Mouse (Mus musculus) small intestine, adult 2 months (tissue): Measurements from ENCODE around the gene Gne. TPM values are rescaled to one million over a fixed set of nuclear protein-coding genes. Genes with fewer than 3 reads are reported as not detected.

Experiments used
- H3K27ac ChIP-seq: fragments of 200-500 bp; 2 replicates; pipeline ENCODE4 v1.5.1; 2012; ENCODE audit warnings: low read depth, low read length, control low read depth, inconsistent platforms; ENCODE audit not compliant: insufficient read depth
- H3K27me3 ChIP-seq: fragments of 200-500 bp; 2 replicates; pipeline ENCODE4 v1.6.1; 2012; ENCODE audit warnings: mild to moderate bottlenecking, moderate library complexity, low read length, inconsistent platforms; ENCODE audit not compliant: control insufficient read depth, insufficient read depth
- H3K36me3 ChIP-seq: fragments of 200-500 bp; 2 replicates; pipeline ENCODE4 v1.6.1; 2012; ENCODE audit warnings: mild to moderate bottlenecking, low read length, control low read depth, inconsistent platforms; ENCODE audit not compliant: control insufficient read depth, insufficient read depth
- H3K4me1 ChIP-seq: fragments of 200-500 bp; 2 replicates; pipeline ENCODE4 v1.6.1; 2012; ENCODE audit warnings: low read length, inconsistent platforms, mixed read lengths; ENCODE audit not compliant: control insufficient read depth, insufficient read depth, insufficient read length
- H3K4me3 ChIP-seq: fragments of 200-500 bp; 2 replicates; pipeline ENCODE4 v1.5.1; 2012; ENCODE audit warnings: low read depth, mild to moderate bottlenecking, control low read depth, inconsistent platforms, low read length, moderate library complexity
- CTCF ChIP-seq: fragments of 200-500 bp; IDR thresholded peaks from 2 replicates; pipeline ENCODE4 v1.5.1; 2012; ENCODE audit warnings: low read depth, mild to moderate bottlenecking, control low read depth, inconsistent platforms, low read length, moderate library complexity, mixed read lengths; ENCODE audit not compliant: insufficient replicate concordance, insufficient read length; ENCODE audit errors: extremely low read depth
- POLR2A ChIP-seq: fragments of 200-500 bp; IDR thresholded peaks from 2 replicates; pipeline ENCODE4 v1.6.1; 2012; ENCODE audit warnings: low read depth, mild to moderate bottlenecking, control low read depth, inconsistent platforms, low read length, moderate library complexity
- WGBS: fragments of 180-500 bp; shearing (Covaris S2); methylation state at CpG from one replicate; pipeline ENCODE4 v1.1.7; 2018; 5-methylcytosine and 5-hydroxymethylcytosine counted together
- polyA plus RNA-seq: library from polyadenylated mRNA; depleted of rRNA; stranded (reverse); fragments of >200 nt; gene quantifications from 2 replicates; pipeline ENCODE4 v1.2.3, GENCODE M21; 2012

Gene Gne
- polyA plus RNA-seq, 1 experiment: 40.6 TPM

DNA sequence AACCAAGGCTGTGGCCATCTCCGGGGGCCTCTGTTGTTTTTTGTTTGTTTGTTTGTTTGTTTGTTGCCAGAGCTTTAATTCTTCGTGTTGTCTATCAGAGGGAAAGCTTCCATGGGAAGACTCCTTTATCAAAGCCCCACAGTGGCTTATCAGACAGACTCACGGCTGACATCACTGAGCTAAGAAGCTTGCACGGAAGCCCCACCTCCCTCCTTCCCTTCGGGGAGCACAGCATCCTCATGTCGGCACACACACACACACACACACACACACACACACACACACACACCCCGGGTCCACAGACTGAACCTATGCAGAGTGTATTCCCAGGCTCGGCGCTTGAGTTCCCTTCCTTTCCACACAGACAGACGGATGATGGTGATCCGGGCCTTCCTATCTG lies 8.4 kb upstream of the Gne start:
- H3K4me1 ChIP-seq: no peaks in the 10 kb centered on the region
- H3K27ac ChIP-seq: no peak overlapping the region
- H3K36me3 ChIP-seq: no peaks in the 10 kb centered on the region
- H3K27me3 ChIP-seq: no peaks in the 10 kb centered on the region
- no peak overlapping the region for H3K4me3 ChIP-seq
- WGBS: 75% methylated on average over 11 of the region's 11 CpGs
- TF ChIP-seq POLR2A: no peak
- TF ChIP-seq CTCF: no peak

DNA sequence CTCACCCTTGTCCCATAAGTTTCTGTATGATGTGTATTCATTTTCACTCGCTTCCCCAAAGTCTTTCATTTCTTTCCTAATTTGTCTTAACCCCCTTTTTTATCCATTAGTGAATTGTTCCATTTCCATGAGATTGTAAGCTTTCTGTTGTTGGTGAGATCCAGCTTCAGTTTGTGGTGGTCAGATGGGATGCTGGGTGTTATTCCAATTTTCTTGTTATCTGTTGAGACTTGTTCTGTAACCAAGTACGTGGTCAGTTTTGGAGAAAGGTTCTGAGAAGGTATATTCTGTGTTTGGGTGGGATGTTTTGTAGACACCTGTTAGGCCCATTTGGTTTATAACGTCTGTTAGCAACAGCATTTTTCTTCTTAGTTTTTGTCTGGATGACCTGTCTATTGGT lies 1.6 kb upstream of the Gne start:
- 96% methylated on average over 3 of the region's 3 CpGs for WGBS
- Histone ChIP-seq H3K36me3 (no peaks in the 10 kb centered on the region), H3K27ac (no peak overlapping the region), H3K4me3 (no peak overlapping the region), H3K27me3 (no peaks in the 10 kb centered on the region), H3K4me1 (no peaks in the 10 kb centered on the region)
- no peak for TF ChIP-seq CTCF
- no peak for TF ChIP-seq POLR2A

DNA sequence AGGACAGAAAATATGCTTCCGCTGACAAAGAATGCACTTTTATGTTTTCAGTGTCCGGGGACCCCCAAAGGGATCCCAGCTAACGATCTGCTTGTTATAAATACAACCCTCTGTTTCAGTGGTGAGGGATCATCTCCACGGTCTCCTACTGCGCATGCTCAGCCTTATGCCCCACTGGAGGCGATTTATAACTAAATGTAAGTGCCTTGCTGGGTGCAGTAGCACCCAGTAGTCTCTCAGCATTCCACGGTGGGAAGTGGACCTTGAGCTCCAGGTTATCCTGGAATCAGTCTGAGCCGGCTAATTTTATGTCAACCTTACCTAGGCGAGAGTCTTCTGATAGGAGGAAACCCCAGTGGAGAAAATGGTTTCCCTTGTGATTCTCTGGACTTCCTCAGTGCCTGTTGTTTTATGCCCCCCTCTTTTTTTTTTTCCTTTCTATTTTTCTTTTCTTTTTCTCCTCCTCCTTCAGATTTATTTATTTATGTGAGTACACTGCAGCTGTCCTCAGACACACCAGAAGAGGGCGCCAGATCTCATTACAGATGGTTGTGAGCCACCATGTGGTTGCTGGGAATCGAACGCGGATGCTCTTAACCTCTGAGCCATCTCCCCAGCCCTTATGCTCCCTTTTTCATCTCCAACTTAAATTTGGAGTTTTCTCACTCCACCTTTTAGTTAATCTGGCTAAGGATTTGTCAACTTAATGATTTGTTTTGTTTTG lies 787 bp upstream of the Gne start:
- 48% methylated on average over 13 of the region's 13 CpGs for WGBS
- H3K27ac ChIP-seq: peak overlapping the region; percentile 18
- TF ChIP-seq POLR2A: no peak
- TF ChIP-seq CTCF: peak; percentile 51; the same call in 1 of the 2 replicates
- peak overlapping the region; percentile 4; the same call in 1 of the 2 replicates for H3K4me3 ChIP-seq
- H3K4me1 ChIP-seq: no peaks in the 10 kb centered on the region
- H3K36me3 ChIP-seq: no peaks in the 10 kb centered on the region
- H3K27me3 ChIP-seq: no peaks in the 10 kb centered on the region

DNA sequence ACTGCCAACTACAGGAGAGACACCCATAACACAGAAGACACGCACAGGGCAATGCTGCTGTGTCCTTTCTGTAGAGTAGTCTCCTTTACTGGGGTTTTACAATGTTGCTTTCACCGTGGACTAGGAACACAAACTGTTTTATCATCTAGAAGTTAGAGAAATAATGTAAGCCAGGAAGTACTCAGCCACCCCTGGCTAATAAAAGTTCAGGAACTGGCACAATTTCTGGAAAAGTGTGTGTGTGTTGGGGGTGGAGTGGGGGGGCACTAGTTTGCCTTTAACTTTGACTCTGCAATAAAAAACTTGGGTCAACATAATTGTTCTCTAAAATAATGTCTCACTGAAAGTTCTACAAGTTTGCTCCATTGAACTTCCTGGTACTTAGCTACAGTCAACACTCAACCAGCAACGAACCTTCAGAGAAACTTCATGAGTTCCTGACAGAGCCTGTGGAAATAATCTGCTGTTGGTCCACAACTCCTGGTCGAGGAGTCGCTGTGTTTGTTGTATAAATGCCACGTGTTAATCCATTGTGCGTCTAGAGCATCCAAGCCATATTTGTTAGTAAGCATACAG lies 5.5 kb downstream of the Gne start:
- no peak for TF ChIP-seq CTCF
- no peak for TF ChIP-seq POLR2A
- H3K27me3 ChIP-seq: no peaks in the 10 kb centered on the region
- 35% methylated on average over 7 of the region's 7 CpGs for WGBS
- no peaks in the 10 kb centered on the region; the same call in 1 of the 2 replicates for H3K4me1 ChIP-seq
- H3K36me3 ChIP-seq: no peaks in the 10 kb centered on the region
- H3K4me3 ChIP-seq: no peak overlapping the region
- peak overlapping the region; percentile 17; the same call in 1 of the 2 replicates for H3K27ac ChIP-seq

GRCm38 (mm10) chr4:44074422-44074821 lies 9.6 kb downstream of the Gne start:
- 66% methylated on average over 4 of the region's 4 CpGs for WGBS
- no peak for TF ChIP-seq POLR2A
- TF ChIP-seq CTCF: no peak
- no peak overlapping the region for H3K4me3 ChIP-seq
- no peak overlapping the region for H3K27ac ChIP-seq
- peaks cover 4% of the 10 kb centered on the region for H3K4me1 ChIP-seq
- no peaks in the 10 kb centered on the region for H3K27me3 ChIP-seq
- no peaks in the 10 kb centered on the region for H3K36me3 ChIP-seq

- Histone ChIP-seq H3K36me3 (no peaks in the 10 kb centered on the region), H3K4me1 (peaks cover 5% of the 10 kb centered on the region), H3K4me3 (no peak overlapping the region), H3K27ac (peak overlapping the region; percentile 31; the same call in 1 of the 2 replicates), H3K27me3 (no peaks in the 10 kb centered on the region)
- 52% methylated on average over 3 of the region's 3 CpGs for WGBS
- no peak for TF ChIP-seq POLR2A
- TF ChIP-seq CTCF: no peak
Observed at GRCm38 (mm10) chr4:44073799-44074198, 10.2 kb downstream of the Gne start.

GRCm38 (mm10) chr4:44072873-44073441 lies 11.0 kb downstream of the Gne start:
- H3K36me3 ChIP-seq: no peaks in the 10 kb centered on the region
- peak overlapping the region; percentile 99 for H3K27ac ChIP-seq
- WGBS: 6% methylated on average over 9 of the region's 9 CpGs
- H3K27me3 ChIP-seq: no peaks in the 10 kb centered on the region
- H3K4me3 ChIP-seq: peak overlapping the region; percentile 96
- peaks cover 10% of the 10 kb centered on the region for H3K4me1 ChIP-seq
- no peak; the same call in 1 of the 2 replicates for TF ChIP-seq CTCF
- no peak for TF ChIP-seq POLR2A
